Mouse (Mus musculus) layer of hippocampus, postnatal 14 days (tissue): ENCODE data around the gene Dirc2. TPM values are rescaled to one million over a fixed set of nuclear protein-coding genes. Genes with fewer than 3 reads are reported as not detected.

Source experiments
- DNase-seq, 2 experiments: peaks; one replicate each; pipeline ENCODE4 v3.0.0; 2021 to 2022; ENCODE audit warnings: low spot score in 2 of 2, mixed read lengths in 1 of 2
- total RNA-seq, 2 experiments: library from RNA; stranded (reverse); gene quantifications; 2 replicates each; pipeline ENCODE4 v1.2.3; 2021

Gene Dirc2
- total RNA-seq, 2 experiments from 2014 or later, result 84.2 to 88.6 TPM

GRCm38 (mm10) chr16:35741621-35742020 is 27.5 kb downstream of the Dirc2 start:
- DNase-seq, result no peak

- DNase-seq, result no peak
These were observed 28.2 kb downstream of the Dirc2 start for GRCm38 (mm10) chr16:35740943-35741342.

GRCm38 (mm10) chr16:35740357-35740756 is 28.8 kb downstream of the Dirc2 start:
- DNase-seq, result no peak

GRCm38 (mm10) chr16:35739548-35739947 is 29.6 kb downstream of the Dirc2 start:
- DNase-seq, result no peak

GRCm38 (mm10) chr16:35738096-35738767 is 30.9 kb downstream of the Dirc2 start:
- no peak for DNase-seq

- DNase-seq, result peak; percentile 32 to 42
These were observed 35.1 kb downstream of the Dirc2 start for GRCm38 (mm10) chr16:35734038-35734437.

GRCm38 (mm10) chr16:35732096-35732495 is 37.1 kb downstream of the Dirc2 start:
- DNase-seq, result no peak

- peak; percentile 16 to 40 for DNase-seq
These were observed 39.9 kb downstream of the Dirc2 start for GRCm38 (mm10) chr16:35729151-35729738.

- DNase-seq, result no peak
These were observed 42.6 kb downstream of the Dirc2 start for GRCm38 (mm10) chr16:35726601-35727000.

- no peak for DNase-seq
These were observed 44.6 kb downstream of the Dirc2 start for GRCm38 (mm10) chr16:35724561-35724960.

- DNase-seq, result no peak
These were observed 51.4 kb downstream of the Dirc2 start for GRCm38 (mm10) chr16:35717761-35718160.

- no peak for DNase-seq
These were observed 52.9 kb downstream of the Dirc2 start for GRCm38 (mm10) chr16:35716257-35716656.

- no peak for DNase-seq
These were observed 53.4 kb downstream of the Dirc2 start for GRCm38 (mm10) chr16:35715771-35716170.

- no peak for DNase-seq
These were observed 53.8 kb downstream of the Dirc2 start for GRCm38 (mm10) chr16:35715350-35715749.

- DNase-seq, result no peak
These were observed 54.5 kb downstream of the Dirc2 start for GRCm38 (mm10) chr16:35714689-35715088.

GRCm38 (mm10) chr16:35713606-35714005 is 55.5 kb downstream of the Dirc2 start:
- DNase-seq, result no peak

- DNase-seq, result peak in 1 of 2 experiments; percentile 37
These were observed 58.2 kb downstream of the Dirc2 start for GRCm38 (mm10) chr16:35711004-35711403.

GRCm38 (mm10) chr16:35707004-35707403 is 62.2 kb downstream of the Dirc2 start:
- DNase-seq, result no peak

GRCm38 (mm10) chr16:35704796-35705195 is 64.4 kb downstream of the Dirc2 start:
- DNase-seq, result no peak

- peak in 1 of 2 experiments; percentile 22 for DNase-seq
These were observed 65.1 kb downstream of the Dirc2 start for GRCm38 (mm10) chr16:35703763-35704679.

- DNase-seq, result peak in 1 of 2 experiments; percentile 16
These were observed 67.3 kb downstream of the Dirc2 start for GRCm38 (mm10) chr16:35701823-35702222.

GRCm38 (mm10) chr16:35696103-35696502 is 73.1 kb downstream of the Dirc2 start:
- no peak for DNase-seq
